Mouse (Mus musculus): ENCODE data around the gene Proz.
"Not testable (repeated sequence)": the region's sequence is repeated elsewhere in the genome, so short reads cannot be mapped to it uniquely, and the experiment has no call there.

Proz gene

DNA sequence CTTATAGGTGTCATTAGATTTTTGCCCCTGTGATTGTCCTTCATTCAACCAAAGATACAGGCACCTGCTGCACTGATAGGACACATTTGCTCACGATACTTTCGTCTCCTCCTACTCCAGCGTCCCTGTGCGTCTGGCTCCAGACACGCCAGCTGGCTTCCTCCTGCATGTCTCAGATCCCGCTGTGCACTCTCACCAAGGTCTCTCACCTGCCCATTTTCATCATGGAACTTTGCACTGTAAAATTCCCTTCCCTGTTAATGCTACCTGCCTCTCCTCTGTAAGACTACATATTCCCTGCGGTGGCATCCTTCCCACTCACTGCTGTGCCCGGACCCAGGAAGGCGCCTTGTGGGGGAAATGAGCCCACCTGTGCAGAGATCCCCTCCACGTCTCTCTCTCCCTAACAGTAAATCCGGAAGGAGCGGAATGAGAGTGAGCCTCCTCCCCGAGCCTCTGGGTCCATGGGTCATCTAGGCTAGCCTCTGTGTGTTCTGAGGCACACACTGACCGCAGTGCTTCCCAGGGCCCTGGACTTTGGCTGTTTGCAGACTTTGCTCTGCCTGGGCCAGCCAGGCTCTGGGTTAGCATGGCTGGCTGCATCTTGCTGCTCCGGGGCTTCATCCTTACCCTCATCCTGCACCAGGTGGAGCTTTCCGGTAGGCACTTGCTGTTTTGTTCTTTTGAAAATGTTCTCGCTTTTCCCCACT is at the start of gene Proz:
Gene Proz, plus strand, starts transcription at position 474 of the 710 bp plus-strand sequence.
- in situ Hi-C loops (cut with MboI, MseI), result no loop called here

- in situ Hi-C loops (cut with MboI, MseI), result no loop called here
Measured at GRCm38 (mm10) chr8:13019560-13019959, 41.2 kb upstream of the Proz start.

- in situ Hi-C loops (cut with MboI, MseI), result no loop called here
Measured at GRCm38 (mm10) chr8:13021830-13022229, 38.9 kb upstream of the Proz start.

- in situ Hi-C loops (cut with MboI, MseI), result no loop called here
Measured at GRCm38 (mm10) chr8:13025487-13026224, 35.1 kb upstream of the Proz start, which contains the start of gene F7. Gene F7, plus strand, starts transcription at chr8:13026034.

DNA sequence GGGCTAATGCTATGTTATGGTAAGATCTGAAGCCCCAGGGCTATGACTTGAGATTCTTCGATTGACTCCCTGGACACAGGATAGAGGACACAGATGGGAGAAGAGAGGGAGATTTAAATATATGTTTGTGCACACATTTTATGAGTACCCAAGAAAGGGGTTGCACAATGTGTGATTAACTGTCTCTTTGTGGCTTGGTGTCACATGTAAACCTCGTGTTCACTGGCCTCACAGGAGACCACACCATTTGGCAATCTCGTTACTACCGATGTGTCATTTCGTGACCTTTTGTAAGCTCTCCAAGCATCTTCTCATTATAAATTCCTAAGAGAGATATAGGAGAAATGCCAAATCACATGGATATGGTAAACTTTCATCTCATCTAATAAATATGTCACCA is 33.1 kb upstream of the Proz start:
- in situ Hi-C loops (cut with MboI, MseI), result no loop called here

DNA sequence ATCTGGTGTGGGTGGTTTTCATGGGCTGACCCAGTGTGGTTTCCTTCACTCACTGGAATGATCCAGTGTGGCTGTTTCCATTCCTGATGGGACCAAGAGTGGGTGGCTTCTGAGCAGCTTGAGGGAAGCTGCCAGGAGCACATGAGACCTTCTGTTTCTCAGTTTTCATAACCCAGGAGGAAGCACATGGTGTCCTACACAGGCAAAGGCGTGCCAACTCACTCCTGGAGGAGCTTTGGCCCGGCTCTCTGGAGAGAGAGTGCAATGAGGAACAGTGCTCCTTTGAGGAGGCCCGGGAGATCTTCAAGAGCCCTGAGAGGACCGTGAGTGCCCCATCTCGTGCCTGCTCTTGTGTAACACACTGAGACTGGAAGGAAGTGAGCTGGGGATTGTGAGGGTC is 32.2 kb upstream of the Proz start:
- in situ Hi-C loops (cut with MboI, MseI), result no loop called here

DNA sequence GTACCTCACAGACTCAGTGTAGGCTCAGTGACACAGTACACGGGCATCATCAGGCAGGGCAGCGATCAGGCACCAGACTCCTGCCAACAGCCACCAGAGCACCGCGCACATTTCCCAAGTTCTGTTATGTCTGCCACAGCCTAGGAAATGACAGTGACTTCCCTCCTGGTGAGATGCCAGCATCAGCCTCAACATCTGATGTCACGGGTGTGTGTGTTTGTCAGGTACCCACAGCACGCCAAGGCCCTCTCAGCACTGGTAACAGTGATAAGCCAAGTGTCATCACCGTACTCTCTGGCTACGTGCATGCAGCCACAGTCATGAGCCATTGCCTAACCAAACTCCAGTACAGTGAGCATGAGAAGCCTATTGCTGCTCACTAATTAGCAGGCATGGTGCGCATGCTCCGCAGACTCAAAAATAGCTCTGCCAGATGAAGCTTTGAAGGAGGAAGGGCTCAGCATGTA is 24.3 kb upstream of the Proz start:
- in situ Hi-C loops (cut with MboI, MseI), result no loop called here

DNA sequence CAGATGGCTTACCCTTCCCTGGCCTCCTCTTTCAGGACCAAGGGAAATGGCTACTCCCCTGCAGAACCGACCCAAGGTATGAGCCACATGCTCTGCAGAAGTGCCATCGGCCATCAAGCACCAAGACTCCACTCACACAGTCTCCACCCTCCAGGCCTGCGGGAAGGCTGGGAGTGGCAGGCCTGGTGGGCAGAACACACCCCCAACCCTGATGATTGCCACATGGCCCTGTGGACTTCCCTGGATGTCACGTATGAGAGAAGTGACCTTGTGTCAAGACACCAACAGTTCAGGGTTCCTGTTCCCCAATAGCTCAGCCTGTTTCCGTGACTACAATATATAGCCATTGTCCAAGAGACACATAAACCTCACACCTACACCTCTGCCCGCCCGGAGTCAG is 23.7 kb upstream of the Proz start, which contains the start of gene F10:
Gene F10, plus strand, starts transcription at position 294 of the 400 bp plus-strand sequence.
- in situ Hi-C loops (cut with MboI, MseI), result no loop called here

- in situ Hi-C loops (cut with MboI, MseI), result no loop called here
Measured at GRCm38 (mm10) chr8:13037569-13037968, 23.1 kb upstream of the Proz start.

DNA sequence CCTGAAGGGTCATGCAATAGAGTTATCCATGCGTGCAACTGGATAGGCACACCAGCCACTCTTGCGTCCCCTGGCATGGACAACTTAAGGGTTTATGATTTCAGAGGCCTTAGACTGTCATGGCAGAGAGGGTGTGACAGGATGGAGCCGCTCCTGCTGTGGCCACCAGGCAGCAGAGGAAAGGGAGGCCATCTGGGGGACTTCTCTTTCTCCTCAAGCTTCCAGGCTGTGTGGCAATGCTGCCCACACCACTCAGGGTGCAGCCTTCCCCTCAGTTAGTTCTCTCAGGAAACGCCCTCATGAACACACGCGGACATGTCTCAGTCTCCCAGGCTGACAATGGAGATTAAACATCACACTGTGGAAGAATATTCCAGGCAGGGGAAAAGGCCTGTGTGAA is 21.7 kb upstream of the Proz start:
- in situ Hi-C loops (cut with MboI, MseI), result no loop called here

GRCm38 (mm10) chr8:13041459-13041858 is 19.3 kb upstream of the Proz start:
- in situ Hi-C loops (cut with MboI, MseI), result no loop called here

- in situ Hi-C loops (cut with MboI, MseI), result no loop called here
Measured at GRCm38 (mm10) chr8:13047652-13048051, 13.1 kb upstream of the Proz start.

GRCm38 (mm10) chr8:13050550-13050949 is 10.2 kb upstream of the Proz start:
- in situ Hi-C loops (cut with MboI, MseI), result no loop called here

- in situ Hi-C loops (cut with MboI, MseI), result no loop called here
Measured at GRCm38 (mm10) chr8:13057351-13057750, 3.4 kb upstream of the Proz start.

- in situ Hi-C loops (cut with MboI, MseI), result no loop called here
Measured at GRCm38 (mm10) chr8:13063112-13063511, 2.4 kb downstream of the Proz start.

DNA sequence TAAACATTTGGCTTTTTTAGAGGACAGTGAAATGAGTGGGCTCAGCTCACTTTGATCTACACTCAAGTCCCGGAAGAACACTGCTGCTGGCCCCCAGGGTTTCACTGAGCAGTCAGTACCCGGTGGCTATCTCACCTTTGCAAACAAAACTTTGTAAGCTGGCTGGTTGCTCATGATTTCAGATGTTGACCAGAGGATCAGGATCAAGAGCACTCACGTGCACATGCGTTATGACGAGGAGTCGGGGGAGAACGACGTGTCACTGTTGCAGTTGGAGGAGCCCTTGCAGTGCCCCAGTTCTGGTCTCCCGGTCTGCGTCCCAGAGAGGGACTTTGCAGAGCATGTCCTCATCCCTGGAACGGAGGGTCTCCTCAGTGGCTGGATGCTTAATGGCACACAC is 12.5 kb downstream of the Proz start:
- in situ Hi-C loops (cut with MboI, MseI), result no loop called here

DNA sequence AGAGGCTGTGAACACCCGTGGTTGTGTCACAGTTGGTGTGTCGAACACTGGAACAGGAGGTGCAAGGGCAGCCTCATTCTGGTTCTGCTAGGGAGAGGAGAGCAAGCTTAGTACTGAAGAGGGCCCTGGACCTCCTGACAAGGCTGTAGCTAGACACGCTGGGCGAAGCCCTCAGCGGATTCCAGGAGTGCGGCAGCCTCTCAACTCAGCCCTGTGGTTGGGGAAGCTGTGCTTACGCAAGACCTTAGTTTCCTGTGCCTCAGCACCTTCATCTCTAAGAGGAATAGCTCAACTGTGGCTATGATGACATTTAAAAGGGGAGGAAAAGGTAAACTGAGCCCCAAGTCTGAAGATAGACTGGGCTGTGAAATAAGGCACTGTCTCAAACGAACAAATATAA is 14.3 kb downstream of the Proz start:
- in situ Hi-C loops (cut with MboI, MseI), result no loop called here

GRCm38 (mm10) chr8:13075579-13075978 is 14.9 kb downstream of the Proz start:
- in situ Hi-C loops (cut with MboI, MseI), result not testable (repeated sequence)

DNA sequence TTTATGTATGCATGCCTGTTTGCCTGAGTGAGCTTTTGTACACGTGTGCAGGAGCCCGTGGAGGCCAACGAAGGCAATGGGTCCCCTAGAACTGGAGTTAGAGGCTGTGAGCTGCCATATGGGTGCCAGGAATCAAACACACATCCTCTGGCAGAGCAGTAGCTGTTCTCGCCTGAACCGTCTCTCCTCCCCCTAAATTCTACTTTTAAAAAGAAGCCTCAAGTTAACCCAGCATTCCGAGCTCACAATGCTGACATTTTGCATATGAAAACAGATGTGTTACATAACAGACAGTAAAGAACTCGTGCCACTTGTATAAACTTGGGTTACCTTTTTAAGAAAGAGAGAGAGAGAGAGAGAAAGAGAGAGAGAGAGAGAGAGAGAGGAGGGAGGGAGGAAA is 16.8 kb downstream of the Proz start:
- in situ Hi-C loops (cut with MboI, MseI), result no loop called here

DNA sequence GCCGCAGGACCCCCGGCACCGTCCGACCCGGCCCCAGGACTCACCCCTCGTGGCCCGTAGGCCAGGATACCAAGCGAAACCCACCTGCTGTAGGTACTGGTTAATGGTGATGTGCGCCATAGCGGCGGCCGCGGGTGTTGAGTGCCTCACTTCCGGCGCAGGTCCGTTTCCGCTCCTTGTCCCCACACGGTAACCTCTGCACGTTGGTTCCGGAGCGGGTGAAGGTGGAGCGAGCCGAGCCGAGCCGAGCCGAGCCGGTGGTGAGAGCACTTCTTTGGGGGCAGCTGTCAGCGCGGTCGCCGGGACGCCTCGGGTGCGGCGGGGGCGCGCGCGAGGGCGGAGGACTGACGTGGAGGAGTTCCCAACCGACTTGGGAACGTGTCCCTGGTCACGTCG is 44.0 kb downstream of the Proz start:
- in situ Hi-C loops (cut with MboI, MseI), result loop anchor here (5.0 kb wide), 2 partner anchors 233 to 1547 kb away; partner anchors contain the start of genes Ing1 and Tfdp1

DNA sequence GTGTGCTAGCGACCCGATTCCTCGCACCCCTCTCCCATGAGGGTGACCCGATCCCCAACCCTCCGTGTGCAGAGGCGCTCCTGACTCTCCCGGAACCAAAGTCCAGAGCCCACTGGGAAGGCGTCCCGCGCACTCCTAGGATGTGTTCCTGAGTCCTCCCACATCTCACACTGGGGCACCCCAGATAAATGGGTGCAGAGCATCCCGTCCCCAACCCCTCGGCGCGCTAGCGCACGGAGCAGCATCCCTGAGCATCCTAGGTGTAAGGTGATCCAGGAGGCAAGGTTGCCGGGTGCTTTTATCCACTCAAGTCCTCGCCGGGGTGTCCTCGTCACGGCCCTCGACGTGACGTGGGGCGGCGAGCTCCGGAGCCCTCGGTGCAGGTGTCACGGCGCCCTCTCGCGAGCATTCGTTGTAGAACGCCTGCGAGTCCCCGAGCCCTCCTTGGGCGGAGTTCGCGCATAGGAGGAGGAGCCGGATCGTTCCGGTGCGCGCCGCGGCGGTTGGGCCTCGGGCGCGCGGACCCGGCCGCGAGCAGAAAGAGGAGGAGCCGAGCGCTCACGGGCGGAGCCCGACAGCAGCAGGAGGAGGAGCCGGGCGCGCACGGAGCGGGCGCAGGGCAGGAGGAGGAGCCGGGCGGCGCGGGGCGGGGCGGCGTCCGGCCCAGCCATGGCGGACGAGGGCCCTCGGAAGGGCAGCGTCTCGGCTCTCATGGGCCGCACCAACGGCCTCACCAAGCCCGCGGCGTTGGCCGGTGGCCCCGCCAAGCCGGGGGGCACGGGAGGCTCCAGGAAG is 44.6 kb downstream of the Proz start, which contains the start of the genes Pcid2 and Cul4a:
Gene Pcid2, minus strand, starts transcription at position 373 of the 795 bp plus-strand sequence.
Gene Cul4a, plus strand, starts transcription at position 535 of the 795 bp plus-strand sequence.
- in situ Hi-C loops (cut with MboI, MseI), result loop anchor here (5.0 kb wide), 2 partner anchors 232 to 1548 kb away; partner anchors contain the start of genes Ing1 and Tfdp1

Measured in regulatory T cell (primary cell).